Mouse (Mus musculus) CD4-positive, CD25-positive, alpha-beta regulatory T cell, adult 2 months (primary cell): Measurements from ENCODE around the gene Gm10491.

Experiments used
- DNase-seq: peaks from one replicate; pipeline ENCODE4 v3.0.0-alpha.2; 2012; ENCODE audit warnings: low read depth, low spot score

Gm10491 gene

DNA sequence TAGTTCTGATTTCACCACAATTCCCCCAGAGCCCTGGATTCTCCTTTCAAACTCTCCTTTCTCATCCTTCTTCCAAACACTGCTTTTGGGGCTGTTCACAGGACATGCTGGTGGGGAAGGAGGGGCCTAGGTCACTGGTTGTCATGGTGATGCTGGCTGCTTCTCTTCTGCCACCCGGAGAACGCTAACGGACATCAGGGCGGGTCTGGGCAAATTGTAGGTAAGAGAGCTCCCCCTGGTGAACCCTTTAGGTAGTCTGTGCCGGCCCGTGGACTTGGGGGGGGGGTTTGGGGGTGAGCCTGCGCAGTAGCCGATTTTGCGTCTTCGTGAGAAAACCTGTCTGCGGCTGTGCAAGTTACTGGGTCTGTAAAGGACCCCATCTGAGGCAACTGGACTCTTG is 27.8 kb downstream of the Gm10491 start:
- DNase-seq, result peak; percentile 85

GRCm38 (mm10) chrX:7878495-7878894 is 29.1 kb downstream of the Gm10491 start:
- peak; percentile 51 for DNase-seq

DNA sequence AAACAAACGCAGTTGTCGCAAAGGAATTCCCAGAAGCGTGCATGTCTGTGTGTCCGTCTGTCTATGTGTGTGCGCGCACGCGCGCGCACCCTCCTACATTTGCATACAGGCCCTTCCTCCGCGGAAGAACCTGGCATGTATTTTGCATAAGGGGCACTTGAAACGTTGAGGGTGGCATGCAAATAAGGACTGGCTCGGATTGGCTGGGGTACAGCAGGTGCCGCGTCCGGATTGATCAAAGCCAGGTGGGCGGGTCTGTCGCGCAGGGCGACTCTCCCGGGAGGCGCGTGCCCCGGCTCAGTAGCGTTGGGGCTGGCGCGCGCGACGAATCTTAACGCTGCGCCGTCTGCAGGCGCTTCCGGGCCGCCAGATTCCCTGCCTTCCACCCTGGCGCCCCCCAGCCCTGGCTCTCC is 29.6 kb downstream of the Gm10491 start, which contains the start of gene Pim2:
TSS of gene Pim2 (plus strand) at position 256 of the 413 bp plus-strand sequence.
- peak; percentile 93 for DNase-seq

GRCm38 (mm10) chrX:7869826-7870225 is 37.8 kb downstream of the Gm10491 start:
- no peak for DNase-seq

- no peak for DNase-seq
Observed at GRCm38 (mm10) chrX:7868506-7868905, 39.1 kb downstream of the Gm10491 start.

GRCm38 (mm10) chrX:7867141-7867540 is 40.5 kb downstream of the Gm10491 start:
- DNase-seq, result no peak

- DNase-seq, result peak; percentile 40
Observed at GRCm38 (mm10) chrX:7865786-7866185, 41.8 kb downstream of the Gm10491 start.

- peak; percentile 66 for DNase-seq
Observed at GRCm38 (mm10) chrX:7865343-7865742, 42.3 kb downstream of the Gm10491 start.

GRCm38 (mm10) chrX:7864551-7864950 is 43.1 kb downstream of the Gm10491 start:
- no peak for DNase-seq

- no peak for DNase-seq
Observed at GRCm38 (mm10) chrX:7863181-7863580, 44.5 kb downstream of the Gm10491 start.

- DNase-seq, result no peak
Observed at GRCm38 (mm10) chrX:7859191-7859753, 48.4 kb downstream of the Gm10491 start.
